Mouse (Mus musculus) liver, postnatal 0 days (tissue): Measurements from ENCODE around the gene Drd1. TPM values are rescaled to one million over a fixed set of nuclear protein-coding genes. Genes with fewer than 3 reads are reported as not detected.
A peak's percentile ranks its signal among the peaks of the same experiment; 100 is the strongest.

Source experiments
- ATAC-seq: fragments of 200-750 bp; cut with Nextera tagmentation; 2 replicates; pipeline ENCODE4 v1.8.0; 2017; ENCODE audit warnings: mild to moderate bottlenecking, moderate library complexity
- DNase-seq: peaks from one replicate; pipeline ENCODE4 v3.0.0-alpha.2; 2016
- H3K27ac ChIP-seq: fragments of 300-500 bp; sonication (generic); 2 replicates; pipeline ENCODE4 v1.5.1; 2014; ENCODE audit warnings: antibody characterized with exemption, moderate library complexity, mild to moderate bottlenecking, low read depth
- H3K27me3 ChIP-seq: fragments of 300-500 bp; sonication (generic); 2 replicates; pipeline ENCODE4 v1.6.1; 2014; ENCODE audit warnings: low read length, control low read depth, mixed read lengths; ENCODE audit not compliant: insufficient read depth
- H3K36me3 ChIP-seq: fragments of 300-500 bp; sonication (generic); replicated peaks from 2 replicates; pipeline ENCODE4 v1.6.1; 2014; ENCODE audit warnings: mild to moderate bottlenecking, control low read depth, low read length, moderate library complexity, mixed read lengths; ENCODE audit not compliant: insufficient read depth
- H3K4me1 ChIP-seq: fragments of 300-500 bp; sonication (generic); 2 replicates; pipeline ENCODE4 v1.6.1; 2014; ENCODE audit warnings: antibody characterized with exemption, mild to moderate bottlenecking, control low read depth; ENCODE audit not compliant: insufficient read depth
- H3K4me2 ChIP-seq: fragments of 300-500 bp; sonication (generic); 2 replicates; pipeline ENCODE4 v1.6.1; 2014; ENCODE audit warnings: low read depth, mild to moderate bottlenecking, low read length, moderate library complexity, mixed read lengths
- H3K4me3 ChIP-seq: fragments of 300-500 bp; sonication (generic); 2 replicates; pipeline ENCODE4 v1.5.1; 2014; ENCODE audit warnings: low read depth, low read length
- H3K9ac ChIP-seq: fragments of 300-500 bp; sonication (generic); replicated peaks from 2 replicates; pipeline ENCODE4 v1.6.1; 2014; ENCODE audit warnings: mild to moderate bottlenecking, moderate library complexity
- H3K9me3 ChIP-seq: fragments of 300-500 bp; sonication (generic); 2 replicates; pipeline ENCODE4 v1.6.1; 2016; ENCODE audit warnings: mild to moderate bottlenecking, control low read depth, low read length, mixed read lengths
- CTCF ChIP-seq: sonication (generic); IDR thresholded peaks from 2 replicates; pipeline ENCODE4 v1.5.1; 2016; ENCODE audit warnings: antibody characterized with exemption, low read depth
- EP300 ChIP-seq: IDR thresholded peaks from 2 replicates; pipeline ENCODE4 v1.6.1; 2016; ENCODE audit warnings: antibody characterized with exemption, low read depth, mild to moderate bottlenecking
- WGBS: fragments of 180-500 bp; shearing (Covaris S2); extraction: QIAGEN DNeasy Blood & Tissue Kit; methylation state at CpG from one replicate; pipeline ENCODE4 v1.1.7; 2014; ENCODE audit not compliant: insufficient replicate concordance; 5-methylcytosine and 5-hydroxymethylcytosine counted together
- polyA plus RNA-seq: library from polyadenylated mRNA; unstranded; fragments of >200 nt; fragmentation: Nextera tagmentation; extraction: Ambion mirVana; gene quantifications from 2 replicates; pipeline ENCODE4 v1.2.1, GENCODE M21; 2015

Gene Drd1
- polyA plus RNA-seq, 1 experiment from 2014 or later = not detected

DNA sequence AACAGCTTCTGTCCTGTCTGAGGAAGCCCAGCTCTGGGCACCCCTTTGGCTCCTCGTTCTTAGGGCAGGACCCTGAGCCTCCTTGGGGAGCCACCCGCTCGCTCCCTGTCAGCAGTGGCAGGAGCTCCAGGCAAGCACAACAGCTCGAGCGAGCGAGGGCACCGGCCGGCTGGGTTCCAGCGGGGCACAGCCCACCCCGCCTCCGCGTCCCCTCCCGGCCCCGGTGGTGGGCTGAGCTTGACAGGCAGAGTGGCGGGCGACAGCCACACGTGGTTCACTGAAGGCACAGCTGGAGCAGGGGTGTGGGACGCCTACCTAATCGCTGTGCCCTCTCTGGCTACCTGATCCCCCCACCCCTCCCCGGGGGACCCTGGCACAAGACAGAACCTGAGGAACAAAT lies 543 bp downstream of the Drd1 start:
- no peak overlapping the region for H3K4me3 ChIP-seq
- H3K9me3 ChIP-seq = no peaks in the 10 kb centered on the region
- WGBS = 3% methylated on average over 19 of the region's 20 CpGs
- no peak for ATAC-seq
- no peak overlapping the region for H3K9ac ChIP-seq
- peak overlapping the region; percentile 56; the same call in 1 of the 2 replicates for H3K4me2 ChIP-seq
- H3K27ac ChIP-seq = no peak overlapping the region
- no peak for TF ChIP-seq CTCF
- no peak for TF ChIP-seq EP300
- DNase-seq = no peak
- H3K27me3 ChIP-seq = peaks cover 20% of the 10 kb centered on the region
- H3K36me3 ChIP-seq = no peaks in the 10 kb centered on the region
- no peaks in the 10 kb centered on the region for H3K4me1 ChIP-seq

- peaks cover 20% of the 10 kb centered on the region for H3K27me3 ChIP-seq
- H3K27ac ChIP-seq = no peak overlapping the region
- no peak for ATAC-seq
- DNase-seq = no peak
- H3K9me3 ChIP-seq = no peaks in the 10 kb centered on the region
- H3K9ac ChIP-seq = no peak overlapping the region
- H3K36me3 ChIP-seq = no peaks in the 10 kb centered on the region
- WGBS = 58% methylated on average over 7 of the region's 7 CpGs
- no peak overlapping the region for H3K4me2 ChIP-seq
- no peaks in the 10 kb centered on the region for H3K4me1 ChIP-seq
- TF ChIP-seq EP300 (no peak), CTCF (no peak)
- H3K4me3 ChIP-seq = no peak overlapping the region
Measured at GRCm38 (mm10) chr13:54051641-54052040, 3.9 kb downstream of the Drd1 start.

DNA sequence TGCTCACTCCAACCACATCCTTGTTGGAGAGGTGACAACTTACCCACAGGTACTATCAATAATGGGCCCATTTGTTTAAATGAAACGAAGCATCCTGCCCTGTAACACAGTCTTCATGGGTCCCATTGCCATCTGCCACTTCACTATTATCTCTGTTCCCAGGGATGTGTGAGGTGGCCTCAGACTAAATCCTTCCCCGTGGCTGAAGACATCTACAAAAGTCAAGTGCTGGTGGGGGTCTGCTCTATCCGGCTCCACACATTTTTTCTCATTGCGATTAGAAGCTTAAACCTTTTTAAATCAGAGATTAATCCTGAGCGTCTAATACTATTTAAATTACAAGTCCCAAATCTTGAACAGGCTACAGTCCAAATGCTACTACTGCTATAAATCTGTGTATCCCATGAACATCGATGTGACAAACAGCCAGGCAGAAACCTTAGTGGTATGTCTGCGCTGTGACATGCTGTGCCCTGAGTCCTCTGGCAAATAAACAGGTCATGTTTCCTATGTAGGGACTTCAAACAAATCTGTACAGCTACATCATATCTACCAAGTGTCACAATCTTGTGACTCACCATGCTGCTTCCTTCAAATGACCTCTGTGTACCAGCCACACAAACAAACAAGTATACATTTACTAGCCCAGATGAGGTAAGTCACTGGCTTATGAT lies 6.7 kb downstream of the Drd1 start:
- DNase-seq (no peak), ATAC-seq (no peak)
- Histone ChIP-seq H3K36me3 (no peaks in the 10 kb centered on the region), H3K9ac (no peak overlapping the region), H3K4me3 (no peak overlapping the region), H3K27ac (no peak overlapping the region), H3K4me1 (no peaks in the 10 kb centered on the region), H3K9me3 (no peaks in the 10 kb centered on the region), H3K4me2 (no peak overlapping the region), H3K27me3 (0 out of 2 replicates have a peak, but pooled peaks cover 4% of the 10 kb centered on the region)
- TF ChIP-seq EP300 = no peak
- TF ChIP-seq CTCF = no peak
- WGBS = 74% methylated on average over 7 of the region's 7 CpGs

DNA sequence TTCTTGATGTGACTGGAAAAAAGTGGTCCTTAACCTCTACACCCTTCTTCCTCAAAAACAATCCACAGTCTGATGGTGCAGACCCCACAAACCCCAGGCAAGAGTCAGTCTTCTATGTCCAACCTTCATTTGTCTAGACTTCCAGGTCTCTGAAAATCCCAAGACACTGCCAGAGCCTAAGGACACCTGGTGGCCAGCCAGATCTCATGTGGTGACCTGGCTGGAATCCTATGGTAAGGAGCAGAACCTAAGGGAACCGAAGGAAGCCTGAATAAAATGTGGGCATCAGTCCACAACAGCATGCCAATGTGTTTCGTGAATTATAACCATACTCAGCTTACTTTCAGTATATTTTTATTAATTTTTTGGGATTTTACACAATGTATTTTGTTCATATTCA lies 15.2 kb downstream of the Drd1 start:
- Histone ChIP-seq H3K9ac (no peak overlapping the region), H3K27me3 (no peaks in the 10 kb centered on the region), H3K27ac (no peak overlapping the region), H3K4me1 (no peaks in the 10 kb centered on the region), H3K36me3 (no peaks in the 10 kb centered on the region), H3K4me2 (no peak overlapping the region), H3K4me3 (no peak overlapping the region), H3K9me3 (no peaks in the 10 kb centered on the region)
- TF ChIP-seq EP300 (no peak), CTCF (no peak)
- 76% methylated on average over 2 of the region's 2 CpGs for WGBS
- ATAC-seq (no peak), DNase-seq (no peak)

- no peak overlapping the region for H3K4me3 ChIP-seq
- no peak for ATAC-seq
Measured at GRCm38 (mm10) chr13:54037936-54038335, 17.6 kb downstream of the Drd1 start.

DNA sequence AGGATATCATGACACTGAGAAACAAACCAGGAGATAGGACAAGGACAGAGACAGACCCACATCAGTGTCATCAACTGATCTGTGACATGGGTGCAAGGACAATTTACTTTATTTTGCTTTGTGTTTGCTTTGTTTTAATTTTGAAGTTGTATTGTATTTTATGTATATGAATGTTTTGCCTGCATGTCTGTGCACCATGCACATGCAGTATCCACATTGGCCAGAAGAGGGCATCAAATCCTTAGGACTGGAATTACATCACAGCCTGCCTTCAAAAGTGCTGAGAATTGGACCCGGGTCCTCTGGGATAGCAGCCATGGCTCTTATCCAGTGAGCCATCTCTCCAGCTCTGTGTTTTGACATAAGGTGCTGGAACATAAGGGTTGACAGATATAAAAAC lies 20.0 kb downstream of the Drd1 start:
- Histone ChIP-seq H3K27ac (no peak overlapping the region), H3K4me2 (no peak overlapping the region), H3K4me3 (no peak overlapping the region), H3K36me3 (no peaks in the 10 kb centered on the region), H3K27me3 (no peaks in the 10 kb centered on the region), H3K9ac (no peak overlapping the region), H3K4me1 (no peaks in the 10 kb centered on the region), H3K9me3 (no peaks in the 10 kb centered on the region)
- TF ChIP-seq EP300 (no peak), CTCF (peak; percentile 64)
- DNase-seq (peak; percentile 24), ATAC-seq (no peak)
- WGBS = 68% methylated on average over 1 of the region's 1 CpGs

More at GRCm38 (mm10) chr13:54037936-54038335, 17.6 kb downstream of the Drd1 start:
- H3K27me3 ChIP-seq = no peaks in the 10 kb centered on the region
- no peak for TF ChIP-seq EP300
- TF ChIP-seq CTCF = no peak
- no peak overlapping the region for H3K4me2 ChIP-seq
- H3K4me1 ChIP-seq = no peaks in the 10 kb centered on the region
- H3K9ac ChIP-seq = no peak overlapping the region
- H3K27ac ChIP-seq = no peak overlapping the region
- no peaks in the 10 kb centered on the region for H3K36me3 ChIP-seq
- 73% methylated on average over 4 of the region's 4 CpGs for WGBS
- DNase-seq = no peak
- no peaks in the 10 kb centered on the region for H3K9me3 ChIP-seq
